Mouse (Mus musculus) midbrain, embryonic 16.5 days (tissue): Measurements from ENCODE around the gene Uqcrc2. TPM values are rescaled to one million over a fixed set of nuclear protein-coding genes. Genes with fewer than 3 reads are reported as not detected.

Experiments used
- ATAC-seq: fragments of 200-750 bp; cut with Nextera tagmentation; 2 replicates; pipeline ENCODE4 v1.8.0; 2017; ENCODE audit warnings: moderate TSS enrichment
- H3K27ac ChIP-seq: fragments of 300-500 bp; sonication (generic); 2 replicates; pipeline ENCODE4 v1.5.1; 2014; ENCODE audit warnings: mild to moderate bottlenecking, low read length, mixed read lengths
- H3K27me3 ChIP-seq: fragments of 300-500 bp; sonication (generic); 2 replicates; pipeline ENCODE4 v1.6.1; 2014; ENCODE audit warnings: low read depth, low read length, mixed read lengths; ENCODE audit not compliant: control insufficient read depth, insufficient read depth
- H3K36me3 ChIP-seq: fragments of 300-500 bp; sonication (generic); 2 replicates; pipeline ENCODE4 v1.6.1; 2014; ENCODE audit warnings: mild to moderate bottlenecking, low read length, moderate library complexity, mixed read lengths; ENCODE audit not compliant: control insufficient read depth, insufficient read depth
- H3K4me1 ChIP-seq: fragments of 300-500 bp; sonication (generic); 2 replicates; pipeline ENCODE4 v1.6.1; 2014; ENCODE audit warnings: mild to moderate bottlenecking, low read length, mixed read lengths; ENCODE audit not compliant: control insufficient read depth, insufficient read depth
- H3K4me2 ChIP-seq: fragments of 300-500 bp; sonication (generic); 2 replicates; pipeline ENCODE4 v1.6.1; 2014; ENCODE audit warnings: mild to moderate bottlenecking, low read length, mixed read lengths
- H3K4me3 ChIP-seq: fragments of 300-500 bp; sonication (generic); 2 replicates; pipeline ENCODE4 v1.5.1; 2014; ENCODE audit warnings: low read depth, mild to moderate bottlenecking, low read length, moderate library complexity, mixed read lengths
- H3K9ac ChIP-seq: fragments of 300-500 bp; sonication (generic); 2 replicates; pipeline ENCODE4 v1.6.1; 2014; ENCODE audit warnings: low read depth, low read length, mixed read lengths
- H3K9me3 ChIP-seq: fragments of 300-500 bp; sonication (generic); replicated peaks from 2 replicates; pipeline ENCODE4 v1.6.1; 2014; ENCODE audit warnings: mild to moderate bottlenecking, low read length, mixed read lengths; ENCODE audit not compliant: control insufficient read depth, poor library complexity, severe bottlenecking
- WGBS: fragments of 180-500 bp; shearing (Covaris S2); extraction: QIAGEN DNeasy Blood & Tissue Kit; methylation state at CpG from one replicate; pipeline ENCODE4 v1.1.7; 2014; 5-methylcytosine and 5-hydroxymethylcytosine counted together
- polyA plus RNA-seq: library from polyadenylated mRNA; unstranded; fragments of >200 nt; fragmentation: Nextera tagmentation; extraction: Ambion mirVana; gene quantifications from 2 replicates; pipeline ENCODE4 v1.2.1, GENCODE M21; 2015

Gene Uqcrc2
- polyA plus RNA-seq, 1 experiment from 2014 or later: 235 TPM

DNA sequence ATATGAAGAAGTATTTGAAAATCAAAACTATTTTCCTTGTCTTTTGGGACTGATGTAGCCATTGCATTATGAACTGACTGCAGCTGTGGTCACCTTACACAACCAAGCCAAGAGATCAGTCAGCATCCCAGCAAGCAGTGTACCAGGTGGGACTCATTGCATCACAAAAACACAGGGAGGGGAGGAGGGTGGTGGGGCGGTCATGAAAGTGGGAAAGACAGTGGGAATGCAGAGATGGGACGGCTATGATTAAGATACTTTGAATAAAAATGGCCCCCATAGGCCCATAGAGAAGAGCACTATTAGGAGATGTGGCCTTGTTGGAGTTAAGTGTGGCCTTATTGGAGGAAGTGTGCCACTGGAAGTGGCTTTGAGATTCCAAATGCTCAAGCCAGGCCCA lies 61.4 kb downstream of the Uqcrc2 start:
- H3K9ac ChIP-seq: no peak overlapping the region
- H3K4me3 ChIP-seq: no peak overlapping the region
- no peak for ATAC-seq
- no peak overlapping the region for H3K4me2 ChIP-seq
- H3K36me3 ChIP-seq: no peaks in the 10 kb centered on the region
- no peaks in the 10 kb centered on the region for H3K9me3 ChIP-seq
- no peaks in the 10 kb centered on the region for H3K4me1 ChIP-seq
- 85% methylated on average over 2 of the region's 2 CpGs for WGBS
- no peak overlapping the region for H3K27ac ChIP-seq
- H3K27me3 ChIP-seq: no peaks in the 10 kb centered on the region

GRCm38 (mm10) chr7:120699586-120699985 lies 64.6 kb downstream of the Uqcrc2 start:
- Histone ChIP-seq H3K4me2 (no peak overlapping the region), H3K4me3 (no peak overlapping the region), H3K9ac (no peak overlapping the region), H3K27ac (no peak overlapping the region), H3K4me1 (no peaks in the 10 kb centered on the region), H3K9me3 (no peaks in the 10 kb centered on the region), H3K27me3 (no peaks in the 10 kb centered on the region), H3K36me3 (no peaks in the 10 kb centered on the region)
- WGBS: 91% methylated on average over 6 of the region's 6 CpGs
- no peak for ATAC-seq

GRCm38 (mm10) chr7:120703888-120704287 lies 68.9 kb downstream of the Uqcrc2 start:
- H3K4me3 ChIP-seq: no peak overlapping the region
- H3K4me1 ChIP-seq: no peaks in the 10 kb centered on the region
- H3K27me3 ChIP-seq: no peaks in the 10 kb centered on the region
- H3K27ac ChIP-seq: no peak overlapping the region
- no peaks in the 10 kb centered on the region for H3K36me3 ChIP-seq
- no peak overlapping the region for H3K4me2 ChIP-seq
- no peaks in the 10 kb centered on the region for H3K9me3 ChIP-seq
- no peak for ATAC-seq
- 86% methylated on average over 3 of the region's 3 CpGs for WGBS
- no peak overlapping the region for H3K9ac ChIP-seq

Other genes starting within 250 kb of the Uqcrc2 start
- gene Abca16, start 225.5 kb upstream of the Uqcrc2 start, polyA plus RNA-seq: not detected in 2 replicates
- 0.48 and 0.55 TPM in 2 replicates for gene Pdzd9, start 35.2 kb downstream of the Uqcrc2 start, polyA plus RNA-seq
- gene Mosmo, start 42.4 kb downstream of the Uqcrc2 start, polyA plus RNA-seq: 11.3 and 11.7 TPM in 2 replicates
- 2.1 and 2.3 TPM in 2 replicates for gene Vwa3a, start 104.1 kb downstream of the Uqcrc2 start, polyA plus RNA-seq
- gene Gm5737, start 177.2 kb downstream of the Uqcrc2 start, polyA plus RNA-seq: 0.14 TPM in 1 of 2 replicates, not detected in the other
- 33.5 and 35.4 TPM in 2 replicates for gene Eef2k, start 207.7 kb downstream of the Uqcrc2 start, polyA plus RNA-seq